Mouse (Mus musculus) heart, embryonic 10.5 days (tissue): Measurements from ENCODE around the gene D630039A03Rik. TPM values are rescaled to one million over a fixed set of nuclear protein-coding genes. Genes with fewer than 3 reads are reported as not detected.

Source experiments
- DNase-seq: peaks from one replicate; pipeline ENCODE4 v3.0.0-alpha.2; 2017; ENCODE audit warnings: low spot score
- H3K27ac ChIP-seq: fragments of 300-500 bp; sonication (generic); 2 replicates; pipeline ENCODE4 v1.5.1; 2016; ENCODE audit warnings: mild to moderate bottlenecking
- H3K27me3 ChIP-seq: fragments of 300-500 bp; sonication (generic); 2 replicates; pipeline ENCODE4 v1.6.1; 2016; ENCODE audit warnings: mild to moderate bottlenecking; ENCODE audit not compliant: poor library complexity, insufficient read depth, severe bottlenecking
- H3K36me3 ChIP-seq: fragments of 300-500 bp; sonication (generic); 2 replicates; pipeline ENCODE4 v1.6.1; 2016; ENCODE audit warnings: mild to moderate bottlenecking, moderate library complexity
- H3K4me1 ChIP-seq: fragments of 300-500 bp; sonication (generic); 2 replicates; pipeline ENCODE4 v1.6.1; 2016; ENCODE audit warnings: mild to moderate bottlenecking
- H3K4me3 ChIP-seq: fragments of 300-500 bp; sonication (generic); 2 replicates; pipeline ENCODE4 v1.5.1; 2016; ENCODE audit warnings: mild to moderate bottlenecking, moderate library complexity
- H3K9me3 ChIP-seq: fragments of 300-500 bp; sonication (generic); 2 replicates; pipeline ENCODE4 v1.6.1; 2016; ENCODE audit warnings: mild to moderate bottlenecking, moderate library complexity
- WGBS: fragments of 180-500 bp; shearing (Covaris S2); methylation state at CpG from one replicate; pipeline ENCODE4 v1.1.7; 2016; 5-methylcytosine and 5-hydroxymethylcytosine counted together
- polyA plus RNA-seq: library from polyadenylated mRNA; unstranded; fragments of >200 nt; fragmentation: Nextera tagmentation; extraction: Ambion mirVana; gene quantifications from 2 replicates; pipeline ENCODE4 v1.2.1, GENCODE M21; 2016

The D630039A03Rik gene
- polyA plus RNA-seq, 1 experiment from 2014 or later = 0.28 TPM

GRCm38 (mm10) chr4:57919494-57920423 is 3.7 kb upstream of the D630039A03Rik start:
- no peak overlapping the region for H3K4me3 ChIP-seq
- H3K9me3 ChIP-seq = no peaks in the 10 kb centered on the region
- no peak for DNase-seq
- peaks cover 25% of the 10 kb centered on the region for H3K4me1 ChIP-seq
- peaks cover 22% of the 10 kb centered on the region for H3K27me3 ChIP-seq
- H3K36me3 ChIP-seq = no peaks in the 10 kb centered on the region
- H3K27ac ChIP-seq = no peak overlapping the region
- WGBS = 26% methylated on average over 8 of the region's 8 CpGs

GRCm38 (mm10) chr4:57916711-57917110 is 614 bp upstream of the D630039A03Rik start:
- peaks cover 24% of the 10 kb centered on the region for H3K27me3 ChIP-seq
- no peaks in the 10 kb centered on the region for H3K36me3 ChIP-seq
- no peak for DNase-seq
- peaks cover 25% of the 10 kb centered on the region for H3K4me1 ChIP-seq
- 78% methylated on average over 4 of the region's 4 CpGs for WGBS
- H3K4me3 ChIP-seq = no peak overlapping the region
- H3K9me3 ChIP-seq = no peaks in the 10 kb centered on the region
- H3K27ac ChIP-seq = no peak overlapping the region

- peak overlapping the region; percentile 48 for H3K4me3 ChIP-seq
- no peak for DNase-seq
- H3K9me3 ChIP-seq = no peaks in the 10 kb centered on the region
- H3K27ac ChIP-seq = 0 out of 2 replicates have a peak overlapping the region, but pooled peaks have one; percentile 62
- no peaks in the 10 kb centered on the region for H3K36me3 ChIP-seq
- WGBS = 32% methylated on average over 17 of the region's 17 CpGs
- peaks cover 25% of the 10 kb centered on the region for H3K4me1 ChIP-seq
- H3K27me3 ChIP-seq = peaks cover 24% of the 10 kb centered on the region
Observed at GRCm38 (mm10) chr4:57915216-57915965, 706 bp downstream of the D630039A03Rik start.

- Histone ChIP-seq H3K27me3 (peaks cover 24% of the 10 kb centered on the region), H3K4me1 (peaks cover 18% of the 10 kb centered on the region), H3K4me3 (no peak overlapping the region), H3K9me3 (no peaks in the 10 kb centered on the region), H3K27ac (no peak overlapping the region), H3K36me3 (no peaks in the 10 kb centered on the region)
- 60% methylated on average over 10 of the region's 10 CpGs for WGBS
- DNase-seq = no peak
Observed at GRCm38 (mm10) chr4:57914193-57915190, 1.6 kb downstream of the D630039A03Rik start.

GRCm38 (mm10) chr4:57913021-57913420 is 3.1 kb downstream of the D630039A03Rik start:
- no peak for DNase-seq
- Histone ChIP-seq H3K4me3 (no peak overlapping the region), H3K36me3 (no peaks in the 10 kb centered on the region), H3K9me3 (no peaks in the 10 kb centered on the region), H3K4me1 (peaks cover 17% of the 10 kb centered on the region), H3K27ac (no peak overlapping the region), H3K27me3 (peaks cover 21% of the 10 kb centered on the region)

GRCm38 (mm10) chr4:57908860-57909259 is 7.2 kb downstream of the D630039A03Rik start:
- no peak for DNase-seq
- 58% methylated on average over 6 of the region's 6 CpGs for WGBS
- Histone ChIP-seq H3K9me3 (no peaks in the 10 kb centered on the region), H3K4me1 (peaks cover 7% of the 10 kb centered on the region; the same call in 1 of the 2 replicates), H3K36me3 (no peaks in the 10 kb centered on the region), H3K27ac (no peak overlapping the region), H3K27me3 (peaks cover 3% of the 10 kb centered on the region; the same call in 1 of the 2 replicates), H3K4me3 (no peak overlapping the region)

- no peak for DNase-seq
- Histone ChIP-seq H3K27ac (no peak overlapping the region), H3K4me3 (no peak overlapping the region), H3K36me3 (no peaks in the 10 kb centered on the region), H3K27me3 (peaks cover 3% of the 10 kb centered on the region; the same call in 1 of the 2 replicates), H3K9me3 (no peaks in the 10 kb centered on the region), H3K4me1 (peaks cover 9% of the 10 kb centered on the region; the same call in 1 of the 2 replicates)
- 57% methylated on average over 2 of the region's 2 CpGs for WGBS
Observed at GRCm38 (mm10) chr4:57906708-57907107, 9.4 kb downstream of the D630039A03Rik start.

GRCm38 (mm10) chr4:57904638-57905037 is 11.5 kb downstream of the D630039A03Rik start:
- 30% methylated on average over 9 of the region's 9 CpGs for WGBS
- no peak overlapping the region for H3K27ac ChIP-seq
- no peaks in the 10 kb centered on the region for H3K9me3 ChIP-seq
- H3K4me1 ChIP-seq = peaks cover 9% of the 10 kb centered on the region; the same call in 1 of the 2 replicates
- DNase-seq = no peak
- H3K36me3 ChIP-seq = no peaks in the 10 kb centered on the region
- H3K4me3 ChIP-seq = no peak overlapping the region
- H3K27me3 ChIP-seq = peaks cover 3% of the 10 kb centered on the region; the same call in 1 of the 2 replicates

- Histone ChIP-seq H3K36me3 (no peaks in the 10 kb centered on the region), H3K27ac (no peak overlapping the region), H3K27me3 (peaks cover 3% of the 10 kb centered on the region; the same call in 1 of the 2 replicates), H3K4me3 (no peak overlapping the region), H3K9me3 (no peaks in the 10 kb centered on the region), H3K4me1 (peaks cover 9% of the 10 kb centered on the region; the same call in 1 of the 2 replicates)
- WGBS = 8% methylated on average over 5 of the region's 5 CpGs
- no peak for DNase-seq
Observed at GRCm38 (mm10) chr4:57904211-57904610, 11.9 kb downstream of the D630039A03Rik start.

GRCm38 (mm10) chr4:57902619-57903018 is 13.5 kb downstream of the D630039A03Rik start:
- 74% methylated on average over 5 of the region's 5 CpGs for whole genome bisulfite sequencing
- Histone ChIP-seq H3K4me1 (peaks cover 9% of the 10 kb centered on the region; the same call in 1 of the 2 replicates), H3K4me3 (no peak overlapping the region), H3K9me3 (no peaks in the 10 kb centered on the region), H3K27me3 (peaks cover 3% of the 10 kb centered on the region; the same call in 1 of the 2 replicates), H3K36me3 (peaks cover 7% of the 10 kb centered on the region), H3K27ac (no peak overlapping the region)
- DNase-seq = no peak

GRCm38 (mm10) chr4:57901210-57901609 is 14.9 kb downstream of the D630039A03Rik start:
- 20% methylated on average over 4 of the region's 4 CpGs for WGBS

GRCm38 (mm10) chr4:57896631-57897030 is 19.5 kb downstream of the D630039A03Rik start:
- Histone ChIP-seq H3K4me1 (0 out of 2 replicates have a peak, but pooled peaks cover 6% of the 10 kb centered on the region), H3K27ac (no peak overlapping the region), H3K36me3 (peaks cover 39% of the 10 kb centered on the region), H3K9me3 (no peaks in the 10 kb centered on the region), H3K27me3 (no peaks in the 10 kb centered on the region), H3K4me3 (no peak overlapping the region)
- no peak for DNase-seq
- WGBS = 89% methylated on average over 3 of the region's 3 CpGs

More at GRCm38 (mm10) chr4:57901210-57901609, 14.9 kb downstream of the D630039A03Rik start:
- Histone ChIP-seq H3K27me3 (peaks cover 3% of the 10 kb centered on the region; the same call in 1 of the 2 replicates), H3K36me3 (peaks cover 17% of the 10 kb centered on the region), H3K4me3 (no peak overlapping the region), H3K4me1 (peaks cover 9% of the 10 kb centered on the region; the same call in 1 of the 2 replicates), H3K9me3 (no peaks in the 10 kb centered on the region), H3K27ac (no peak overlapping the region)
- no peak for DNase-seq
